Mouse (Mus musculus): ENCODE results near the gene Asgr1.

The Asgr1 gene

DNA sequence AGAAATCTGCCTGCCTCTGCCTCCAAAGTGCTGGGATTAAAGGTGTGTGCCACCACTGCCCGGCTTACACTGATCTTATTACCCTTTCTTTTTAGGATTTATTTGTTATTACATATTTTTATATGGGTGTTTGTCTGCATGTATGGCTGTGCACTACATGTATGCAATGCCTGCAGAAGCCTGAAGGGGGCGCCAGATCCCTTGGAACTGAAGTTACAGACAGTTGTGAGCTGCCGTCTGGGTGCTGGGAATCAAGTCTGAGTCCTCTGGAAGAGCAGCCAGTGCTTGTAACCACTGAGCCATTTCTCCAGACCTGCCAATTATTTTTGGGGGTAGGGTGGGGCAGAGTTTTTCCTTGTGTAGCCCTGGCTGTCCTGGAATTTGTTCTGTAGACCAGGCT is 9.2 kb downstream of the Asgr1 start:
- in situ Hi-C loops (cut with MboI; ENCODE audit: low sequenced_read_pairs): loop anchor here (25.0 kb wide), 1 partner anchor 124 kb away; no protein-coding TSS in a partner anchor

DNA sequence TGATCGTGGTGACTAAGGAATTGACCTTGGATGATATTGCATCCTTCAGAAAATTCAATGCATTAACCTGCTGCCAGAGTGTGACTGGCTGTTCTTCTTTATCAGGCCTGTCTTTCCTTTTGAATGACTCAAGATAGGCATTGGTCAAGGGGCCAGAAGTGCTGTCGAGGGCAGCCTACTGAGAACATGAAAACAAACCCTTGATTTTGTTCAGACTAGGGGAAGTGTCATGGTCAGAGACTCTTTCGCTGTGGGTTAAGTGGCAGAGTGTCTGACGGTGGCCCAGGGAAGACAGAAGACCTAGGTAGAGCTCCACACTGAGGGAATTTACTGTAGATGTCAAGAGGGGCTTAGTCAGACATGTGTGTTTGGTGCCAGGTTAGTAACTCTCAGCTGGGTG is 12.8 kb downstream of the Asgr1 start:
- in situ Hi-C loops (cut with MboI; ENCODE audit: low sequenced_read_pairs): loop anchor here (25.0 kb wide), 1 partner anchor 121 kb away; no protein-coding TSS in a partner anchor

DNA sequence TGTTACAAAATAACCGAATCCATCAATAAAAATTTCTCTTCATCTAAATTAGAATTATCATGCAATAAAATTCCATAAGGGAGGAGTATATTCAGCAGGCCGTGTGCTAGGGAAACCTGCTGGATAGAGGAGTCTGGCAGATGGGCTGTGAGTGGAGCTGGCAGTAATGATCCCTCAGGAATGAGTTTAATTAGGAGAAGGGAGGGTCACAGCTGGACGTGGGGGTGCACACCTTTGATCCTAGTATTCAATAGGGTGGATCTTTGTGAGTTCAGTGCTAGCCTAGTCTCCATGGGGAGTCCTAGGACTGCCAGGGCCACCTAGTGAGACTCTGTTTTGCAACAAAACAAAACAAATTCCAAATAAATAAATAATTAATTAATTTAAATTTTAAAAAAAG is 14.4 kb downstream of the Asgr1 start:
- in situ Hi-C loops (cut with MboI; ENCODE audit: low sequenced_read_pairs): loop anchor here (25.0 kb wide), 1 partner anchor 119 kb away; no protein-coding TSS in a partner anchor

DNA sequence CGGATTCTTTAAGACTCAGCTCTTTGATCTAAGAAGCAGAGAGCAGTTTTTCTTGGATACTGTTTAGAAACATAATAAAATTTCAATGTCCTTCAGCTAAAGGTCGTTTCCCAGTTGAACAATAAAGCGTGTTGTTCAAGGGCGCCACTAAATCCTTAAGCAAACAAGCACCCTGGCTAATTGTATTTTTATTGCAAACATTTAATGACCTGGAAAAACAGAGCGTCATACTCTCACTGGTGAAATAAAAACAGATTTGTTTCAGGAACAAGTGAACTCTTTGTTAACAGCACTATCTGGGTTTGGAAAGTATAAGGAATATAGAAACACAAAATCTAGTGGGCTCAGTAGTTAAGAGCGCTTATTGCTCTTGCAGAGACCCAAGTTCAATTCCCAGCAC is 16.2 kb downstream of the Asgr1 start:
- in situ Hi-C loops (cut with MboI; ENCODE audit: low sequenced_read_pairs): loop anchor here (25.0 kb wide), 1 partner anchor 117 kb away; no protein-coding TSS in a partner anchor

DNA sequence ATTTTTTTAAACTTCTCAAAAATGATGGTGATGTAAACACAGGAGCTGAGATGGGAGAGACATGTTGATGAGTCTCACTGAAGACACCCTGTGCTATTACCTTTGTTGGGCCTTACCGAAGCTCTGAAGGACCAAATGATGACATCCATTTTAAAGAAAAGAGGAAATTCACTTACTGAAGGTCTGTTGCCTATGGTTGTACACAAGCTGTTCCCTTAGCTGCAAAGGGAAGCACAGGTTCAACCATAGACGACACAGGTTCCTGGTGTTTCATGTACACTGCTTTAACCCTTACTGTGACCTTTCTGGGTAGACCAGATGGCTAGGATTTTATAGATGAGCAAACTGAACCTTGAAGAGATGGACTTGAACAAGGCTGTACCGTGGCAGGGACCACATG is 16.7 kb downstream of the Asgr1 start:
- in situ Hi-C loops (cut with MboI; ENCODE audit: low sequenced_read_pairs): loop anchor here (25.0 kb wide), 1 partner anchor 117 kb away; no protein-coding TSS in a partner anchor

DNA sequence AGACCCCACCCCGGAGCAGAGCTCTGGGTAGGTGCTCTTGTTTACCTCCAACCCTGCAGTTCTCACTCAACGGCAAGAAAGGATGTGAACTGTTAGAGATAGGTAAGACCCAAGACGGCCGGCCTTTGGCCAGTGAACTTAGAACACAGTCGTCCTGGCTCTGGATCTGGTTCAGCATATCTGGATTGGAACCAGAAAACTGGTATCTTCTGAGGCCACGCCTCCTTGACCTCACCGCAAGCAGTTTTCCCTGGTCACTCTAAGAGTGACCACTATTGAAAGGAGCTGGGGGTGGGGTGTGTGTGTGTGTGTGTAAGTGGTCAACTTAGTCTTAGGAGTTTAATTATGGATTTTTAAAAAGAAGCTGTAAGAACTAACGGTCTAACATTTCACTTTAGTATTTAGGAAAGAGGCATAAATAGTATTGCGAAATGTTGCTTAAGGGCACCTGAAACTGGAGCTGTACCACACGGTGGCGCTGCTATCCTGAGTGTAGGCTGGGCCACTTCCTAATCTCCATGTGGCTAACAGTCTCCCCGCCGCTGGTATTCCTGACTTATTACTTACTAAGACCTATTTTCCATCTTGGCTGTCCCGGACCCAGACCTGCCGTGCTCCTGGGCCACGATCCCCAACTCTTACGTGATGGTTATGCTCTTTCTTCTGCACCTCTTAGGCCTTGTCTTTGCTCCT is 20.6 kb downstream of the Asgr1 start:
- in situ Hi-C loops (cut with MboI; ENCODE audit: low sequenced_read_pairs): loop anchor here (25.0 kb wide), 1 partner anchor 113 kb away; no protein-coding TSS in a partner anchor

DNA sequence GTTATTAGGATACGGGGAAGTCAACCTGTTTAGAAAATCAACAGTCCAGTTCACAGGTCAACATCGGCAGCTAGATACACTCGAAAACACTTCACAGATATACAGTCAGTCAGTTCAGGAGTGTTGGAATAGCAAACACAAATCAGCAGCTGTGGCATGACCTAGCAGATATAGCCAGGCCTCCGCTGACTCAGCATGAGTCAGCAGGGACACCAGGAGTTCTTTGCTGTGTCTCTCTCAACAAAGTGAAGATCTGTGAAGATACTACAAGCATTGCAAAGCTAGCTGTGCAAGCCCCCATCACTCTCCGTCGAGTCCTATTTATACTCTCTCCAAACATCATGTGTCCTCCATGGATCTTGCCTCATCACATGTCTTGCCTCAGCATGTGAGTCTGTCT is 21.7 kb downstream of the Asgr1 start:
- in situ Hi-C loops (cut with MboI; ENCODE audit: low sequenced_read_pairs): no loop called here

DNA sequence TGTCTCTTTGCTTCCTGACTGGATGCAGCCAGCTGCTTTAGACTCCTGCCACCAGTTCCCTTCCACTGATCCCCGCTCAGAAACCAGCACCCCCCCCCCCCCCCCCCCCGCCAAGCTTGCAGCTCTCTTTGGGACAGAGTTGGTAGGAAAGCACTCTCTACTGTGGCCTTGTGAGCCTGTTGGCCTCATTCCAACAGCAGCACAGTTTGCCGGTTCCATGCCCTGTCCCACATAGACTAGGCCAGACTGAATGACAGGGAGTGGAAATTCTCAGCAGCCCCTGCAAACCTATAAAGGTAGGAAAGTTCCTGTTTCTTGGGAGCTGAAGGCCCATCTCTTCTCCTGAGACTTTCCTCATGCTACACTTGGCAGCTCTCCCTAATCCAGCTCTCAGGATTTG is 23.6 kb downstream of the Asgr1 start:
- in situ Hi-C loops (cut with MboI; ENCODE audit: low sequenced_read_pairs): no loop called here

DNA sequence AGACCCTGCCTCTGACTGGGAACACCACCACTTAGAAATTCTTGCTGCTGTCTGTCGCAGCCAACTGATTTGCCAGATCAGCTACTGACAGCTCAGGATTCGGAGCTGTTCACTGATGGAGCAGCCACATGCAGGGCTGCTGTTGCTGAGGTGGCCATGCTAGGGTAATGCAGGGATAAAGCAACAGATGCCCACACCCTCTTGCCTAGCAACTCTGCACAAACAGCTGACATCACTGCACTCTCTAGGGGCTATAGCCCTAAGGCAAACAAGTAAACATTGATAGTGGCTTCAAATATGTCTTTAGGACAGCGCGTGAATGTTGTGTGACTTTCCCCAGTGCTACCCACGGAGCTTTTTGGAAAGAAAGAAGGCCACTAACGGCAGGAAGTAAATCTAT is 25.3 kb downstream of the Asgr1 start:
- in situ Hi-C loops (cut with MboI; ENCODE audit: low sequenced_read_pairs): no loop called here

DNA sequence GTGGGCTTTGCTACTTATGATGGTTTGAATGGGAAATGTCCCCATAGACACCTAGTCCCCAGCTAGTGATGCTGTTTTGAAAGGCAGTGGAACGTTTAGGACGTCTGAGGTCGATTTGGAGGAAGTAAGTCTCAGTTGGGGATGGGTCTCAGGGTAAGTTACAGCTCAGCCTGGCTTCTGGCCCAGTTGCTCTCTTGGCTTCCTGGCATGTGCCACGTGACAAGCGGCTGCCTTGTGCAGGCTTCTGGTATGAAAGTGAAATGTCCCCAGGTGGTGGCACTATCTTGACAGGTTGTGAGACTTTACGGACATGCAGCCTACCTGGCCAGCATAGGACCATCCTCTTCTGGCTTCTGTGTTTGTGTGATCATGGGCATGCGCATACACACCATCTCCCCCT is 26.0 kb downstream of the Asgr1 start:
- in situ Hi-C loops (cut with MboI; ENCODE audit: low sequenced_read_pairs): no loop called here

DNA sequence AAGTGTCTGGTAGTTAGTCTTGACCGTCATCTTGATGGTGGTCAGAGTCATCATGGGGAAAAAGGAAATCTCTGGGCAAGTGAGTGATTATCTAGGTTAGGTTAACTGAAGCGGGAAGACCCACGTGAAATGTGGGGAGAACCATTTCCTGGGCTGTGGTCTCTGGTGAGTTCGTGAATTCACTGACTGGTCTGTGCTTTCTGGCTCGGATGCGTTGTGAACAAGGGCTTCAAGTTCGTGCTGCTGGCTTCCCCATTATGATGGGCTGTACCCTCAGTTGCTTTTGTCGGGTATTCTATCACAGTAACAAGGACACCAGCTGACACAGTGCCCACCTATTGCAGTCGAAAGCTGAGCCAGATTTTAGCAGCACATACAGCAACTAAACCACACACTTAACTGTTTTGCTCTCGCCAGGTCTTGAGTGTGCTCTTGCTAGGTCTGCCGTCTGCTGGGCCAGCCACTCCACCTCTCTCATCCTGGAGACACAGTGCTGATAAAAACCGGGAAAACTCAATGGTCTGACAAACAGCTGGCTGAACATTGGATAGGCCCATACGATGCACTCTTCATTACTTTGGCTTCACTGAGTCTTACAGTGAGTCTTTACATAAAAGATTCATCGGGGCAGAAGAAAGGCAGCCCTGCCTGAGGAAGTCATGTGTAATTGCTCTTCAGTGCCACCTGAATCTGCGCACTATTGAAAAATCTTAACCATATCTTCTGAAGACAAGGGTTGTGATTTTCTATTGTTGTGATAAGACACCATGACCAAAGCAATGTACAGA is 27.1 kb downstream of the Asgr1 start:
- in situ Hi-C loops (cut with MboI; ENCODE audit: low sequenced_read_pairs): no loop called here

DNA sequence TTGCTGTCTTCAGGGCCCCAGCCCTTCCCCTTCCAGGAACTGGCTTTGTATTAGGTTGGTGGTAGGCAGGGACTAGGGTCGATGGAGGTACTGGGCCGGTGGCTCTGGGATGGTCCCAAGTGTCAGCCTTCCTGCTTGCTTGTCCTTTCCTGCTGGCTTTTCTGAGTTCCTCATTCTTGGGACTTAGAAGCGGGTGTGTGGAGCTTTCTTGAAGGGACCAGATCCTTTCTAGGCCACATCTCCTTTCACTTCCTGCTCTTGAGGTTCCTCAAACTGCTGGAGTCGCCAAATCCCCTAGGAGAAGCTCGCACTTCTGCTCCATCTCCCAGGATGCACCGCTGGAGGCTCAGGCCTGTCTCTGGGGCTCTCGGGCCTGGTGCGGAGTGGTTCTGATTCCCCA is 30.7 kb downstream of the Asgr1 start:
- in situ Hi-C loops (cut with MboI; ENCODE audit: low sequenced_read_pairs): no loop called here

DNA sequence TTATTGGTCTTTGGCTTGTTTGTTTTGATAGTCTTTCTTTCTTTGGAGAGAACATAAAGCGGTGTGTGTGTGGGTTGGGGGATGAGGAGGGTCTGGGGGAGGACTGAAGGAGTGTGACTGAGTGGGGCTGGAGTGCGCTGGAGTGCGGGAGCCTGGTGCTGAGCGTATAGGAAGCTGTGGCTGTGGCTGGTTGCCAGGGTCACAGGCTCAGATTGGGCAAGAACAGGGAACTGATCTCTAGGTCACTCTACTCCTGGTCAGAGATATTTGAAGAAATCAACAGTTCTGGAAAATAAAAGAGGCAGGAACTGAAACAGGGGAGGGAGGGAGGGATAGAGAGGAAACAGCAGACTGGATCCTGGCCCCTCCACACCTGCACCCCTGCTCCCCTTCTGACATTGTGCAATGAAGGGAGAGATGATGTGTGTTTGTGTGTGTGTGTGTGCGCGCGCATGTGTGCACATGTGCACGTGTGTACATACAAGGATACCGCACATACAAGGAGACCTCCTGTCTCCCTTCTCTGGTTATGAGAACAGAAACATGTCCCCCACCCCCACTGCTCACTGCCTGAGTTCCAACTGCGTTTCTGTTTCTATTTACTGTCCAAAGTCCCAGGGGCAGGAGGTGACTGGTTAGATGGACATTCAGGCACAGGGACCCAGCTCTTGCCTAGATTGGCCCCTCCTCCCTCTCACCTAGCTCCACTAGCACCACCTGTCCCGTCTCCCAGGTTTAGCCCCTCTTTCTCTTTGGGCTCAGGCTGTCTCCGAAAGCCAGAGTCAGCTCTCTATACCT is 38.3 kb downstream of the Asgr1 start, which contains the start of gene Asgr2:
Asgr2 (plus strand) TSS at position 659 of the 798 bp plus-strand sequence.
- in situ Hi-C loops (cut with MboI; ENCODE audit: low sequenced_read_pairs): no loop called here

DNA sequence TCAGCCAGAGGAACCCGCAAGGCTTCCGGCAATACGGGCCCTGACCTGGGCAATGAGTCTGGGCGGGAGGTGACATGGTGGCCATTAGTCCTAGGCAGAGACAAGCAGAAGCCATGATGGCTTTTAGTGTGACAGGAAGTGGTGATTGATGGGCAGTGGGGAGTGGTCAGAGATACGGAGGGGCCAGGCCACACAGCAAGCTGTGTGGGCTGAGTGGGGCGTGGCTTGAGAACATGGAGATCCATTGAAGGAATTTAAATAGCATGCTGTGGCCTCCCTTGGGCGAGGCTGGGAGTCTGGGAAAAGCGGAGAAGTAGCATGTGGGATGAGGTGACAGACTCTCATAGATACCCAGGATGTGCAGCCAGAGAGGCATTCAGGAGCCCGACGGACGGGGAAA is 43.5 kb downstream of the Asgr1 start:
- in situ Hi-C loops (cut with MboI; ENCODE audit: low sequenced_read_pairs): no loop called here

DNA sequence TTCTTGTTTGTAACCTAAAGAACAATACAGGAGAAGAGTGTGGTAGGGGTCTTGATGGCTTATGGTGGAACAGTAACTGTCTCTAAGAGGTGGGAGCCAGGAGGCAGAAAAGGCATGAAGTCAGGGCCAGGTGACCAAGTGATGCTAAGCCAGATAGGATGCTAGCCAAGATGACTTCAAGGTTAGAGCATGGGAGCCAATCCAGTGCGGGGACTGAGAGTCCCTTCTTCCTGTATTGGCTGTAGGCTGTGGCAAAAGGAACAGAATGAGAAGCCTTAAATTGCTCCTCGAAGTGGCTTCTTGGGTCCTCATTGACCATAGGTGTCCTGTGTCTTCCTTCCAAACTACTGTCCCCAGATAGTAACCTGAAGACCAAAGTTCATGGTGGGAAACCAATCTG is 45.2 kb downstream of the Asgr1 start:
- in situ Hi-C loops (cut with MboI; ENCODE audit: low sequenced_read_pairs): no loop called here

DNA sequence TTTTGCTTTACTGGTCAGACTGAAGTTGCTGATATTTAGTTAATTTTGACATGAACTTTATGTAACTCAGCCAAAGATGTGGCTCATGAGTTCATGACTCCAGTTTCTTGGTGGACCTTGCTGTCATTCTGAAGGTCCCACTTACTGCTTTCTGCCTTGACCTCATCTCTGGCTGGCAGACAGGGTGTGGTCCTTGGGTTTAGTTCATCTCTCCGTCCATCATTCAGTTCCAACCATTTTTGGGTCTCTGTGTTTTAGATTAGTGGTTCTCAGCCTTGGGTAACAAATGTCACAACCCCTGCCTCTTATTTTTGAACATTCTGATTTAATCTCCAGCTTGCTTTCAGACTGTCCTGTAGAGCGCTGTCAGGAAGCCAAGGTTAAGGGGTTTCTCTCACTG is 45.9 kb downstream of the Asgr1 start:
- in situ Hi-C loops (cut with MboI; ENCODE audit: low sequenced_read_pairs): no loop called here

DNA sequence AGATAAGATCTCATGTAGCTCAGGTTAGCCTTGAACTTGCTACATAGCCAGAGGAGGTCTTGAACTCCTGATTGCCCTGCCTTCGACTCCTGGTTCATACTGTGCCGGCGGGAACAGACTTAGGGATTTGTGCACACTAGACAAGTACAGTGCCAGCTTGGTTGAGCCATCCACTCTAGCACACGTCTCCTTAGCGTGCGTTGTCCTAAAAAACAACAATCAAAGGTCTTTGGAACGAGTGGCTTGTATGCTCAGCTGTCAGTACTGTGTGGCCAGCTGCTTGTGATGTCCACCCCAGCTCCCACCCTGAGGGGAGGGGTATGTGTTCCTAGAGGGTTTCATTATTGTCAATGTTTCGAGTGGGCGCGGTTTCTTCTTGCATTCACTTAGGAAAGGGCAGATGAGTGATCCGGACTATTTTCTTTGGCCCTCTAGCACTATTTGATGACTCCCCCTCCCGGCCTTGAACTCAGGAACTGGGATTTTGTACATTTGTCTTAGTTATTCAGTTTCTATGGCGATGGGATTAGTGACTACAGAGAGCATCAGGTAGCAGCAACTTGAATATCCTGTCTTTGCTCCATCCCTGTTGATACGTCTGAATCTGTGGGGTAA is 49.9 kb downstream of the Asgr1 start:
- in situ Hi-C loops (cut with MboI; ENCODE audit: low sequenced_read_pairs): no loop called here

DNA sequence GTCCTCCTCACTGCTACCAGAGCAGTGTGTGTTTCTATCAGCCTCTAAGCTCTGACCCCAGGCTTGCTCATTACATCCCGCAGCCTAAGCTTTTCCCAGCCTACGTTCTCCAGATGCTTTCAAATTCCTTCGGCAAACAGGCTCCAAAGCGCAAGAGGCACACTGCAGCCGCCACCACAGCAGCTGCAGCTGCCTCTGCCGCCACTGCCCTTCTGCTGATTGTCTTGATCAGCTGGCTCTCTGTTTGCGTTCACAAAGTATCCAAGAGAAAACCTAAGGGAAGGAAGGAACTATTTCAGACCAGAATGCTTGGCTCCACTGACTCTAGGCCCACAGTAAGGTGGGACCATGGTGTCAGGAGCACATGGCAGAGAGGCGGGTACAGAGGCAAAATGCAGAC is 53.2 kb downstream of the Asgr1 start:
- in situ Hi-C loops (cut with MboI; ENCODE audit: low sequenced_read_pairs): no loop called here
